Mouse (Mus musculus): ENCODE results near the gene Ranbp6.

Gene Ranbp6

DNA sequence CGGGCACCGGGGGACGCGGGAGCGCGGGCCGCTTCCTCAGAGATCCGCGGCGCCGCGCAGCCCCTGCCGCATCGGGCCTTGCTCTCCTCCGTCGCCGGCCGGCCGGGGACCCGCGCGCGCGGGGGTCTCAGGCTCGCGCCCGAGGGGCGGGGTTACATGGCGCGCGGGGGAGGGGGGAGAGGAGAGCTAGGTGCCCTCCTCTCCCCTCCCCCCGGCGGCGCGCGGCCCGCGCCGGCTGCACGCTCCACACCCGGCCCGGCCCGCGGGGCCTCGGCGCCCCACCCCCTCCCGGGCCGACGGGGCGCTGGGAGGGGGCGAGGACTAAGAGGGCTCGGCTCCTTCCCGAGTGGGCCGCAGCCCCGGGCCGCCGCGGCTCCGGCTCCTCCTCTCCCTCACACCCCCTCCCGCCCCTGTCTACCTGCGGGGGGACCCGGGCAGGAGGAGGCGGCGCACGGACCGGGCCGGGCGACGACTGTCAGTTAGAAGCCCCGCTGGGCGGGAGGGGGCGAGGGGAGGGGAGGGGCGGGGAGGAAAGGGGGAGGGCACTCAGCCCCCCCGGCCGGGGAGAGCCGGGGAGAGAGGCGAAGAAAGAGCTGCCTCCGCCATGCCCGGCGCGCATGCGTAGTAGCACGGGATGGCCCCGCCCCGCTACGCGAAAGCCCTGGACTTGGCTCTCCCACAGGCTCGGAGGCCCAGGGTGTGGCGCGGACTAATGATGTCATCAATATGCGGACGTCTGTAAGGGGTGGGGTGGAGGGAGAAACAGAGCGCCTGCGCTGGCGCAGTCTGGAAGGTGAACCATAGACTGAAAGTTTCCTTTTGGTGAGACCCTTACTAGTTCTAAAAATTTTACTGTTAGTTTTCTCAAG, 6.6 kb downstream of the Ranbp6 start, which contains the start of gene 9930021J03Rik:
Gene 9930021J03Rik, minus strand, starts transcription at position 73 of the 869 bp plus-strand sequence.
- DNase-seq (ENCODE audit: low read depth, low spot score), result peak; percentile 97

DNA sequence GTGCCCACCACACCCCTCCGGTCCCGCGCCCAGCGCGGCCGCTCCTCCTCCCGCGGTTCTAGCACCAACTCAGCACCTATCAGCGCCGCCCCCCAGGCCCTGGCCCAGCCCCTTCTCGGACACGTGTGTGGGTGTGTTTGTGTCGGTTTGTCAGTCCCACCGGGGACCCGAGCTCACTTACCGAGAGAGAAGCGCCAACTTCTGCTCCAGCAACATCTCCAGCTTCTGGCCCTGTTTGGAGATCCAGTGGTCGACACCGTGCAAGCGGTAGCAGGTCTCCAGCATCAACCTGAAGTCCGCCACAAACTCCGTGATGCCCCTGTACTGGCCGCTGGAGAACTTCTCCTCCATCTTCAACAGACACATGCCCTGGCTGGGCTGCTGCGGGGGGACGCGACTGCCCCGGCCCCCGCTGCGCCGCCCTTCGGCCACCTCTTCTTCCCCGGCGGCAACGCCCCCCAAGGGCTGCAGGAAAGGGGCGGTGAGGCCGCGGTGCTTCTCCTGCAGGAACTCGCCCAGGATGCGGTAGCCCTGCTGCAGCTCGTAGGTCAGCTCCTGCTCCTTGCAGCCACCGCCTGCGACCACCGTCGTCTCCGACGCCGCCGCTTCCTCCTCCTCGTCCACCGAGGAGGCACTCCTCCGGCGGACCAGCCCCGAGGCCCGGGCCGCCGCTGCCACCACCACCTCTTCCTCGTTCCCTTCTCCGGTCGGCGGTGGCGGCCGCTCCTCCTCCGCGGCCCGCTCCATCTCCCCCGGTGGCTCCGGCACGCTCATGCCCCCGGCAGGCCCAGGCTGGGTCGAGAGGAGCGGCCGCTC, 7.5 kb downstream of the Ranbp6 start:
- no peak for DNase-seq (ENCODE audit: low read depth, low spot score)

DNA sequence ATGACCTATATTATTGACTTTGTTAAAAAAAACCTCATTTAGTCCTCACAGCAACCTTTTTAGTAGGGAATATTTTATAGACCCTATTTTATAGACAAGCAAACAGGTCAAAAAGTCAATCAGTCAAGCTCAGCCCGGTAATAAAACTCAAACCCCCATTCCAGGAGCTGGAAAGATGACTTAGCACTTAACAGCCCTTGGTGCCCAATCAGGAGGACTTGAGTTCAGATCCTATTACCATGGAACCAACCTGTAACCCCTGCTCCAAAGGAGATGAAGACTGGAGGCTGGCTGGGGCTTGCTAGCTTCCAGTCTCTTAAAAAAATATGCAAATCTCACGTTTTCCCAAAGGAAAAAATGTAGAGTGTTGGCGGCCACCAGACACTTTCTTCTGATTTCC, 8.8 kb downstream of the Ranbp6 start:
- no peak for DNase-seq (ENCODE audit: low read depth, low spot score)

DNA sequence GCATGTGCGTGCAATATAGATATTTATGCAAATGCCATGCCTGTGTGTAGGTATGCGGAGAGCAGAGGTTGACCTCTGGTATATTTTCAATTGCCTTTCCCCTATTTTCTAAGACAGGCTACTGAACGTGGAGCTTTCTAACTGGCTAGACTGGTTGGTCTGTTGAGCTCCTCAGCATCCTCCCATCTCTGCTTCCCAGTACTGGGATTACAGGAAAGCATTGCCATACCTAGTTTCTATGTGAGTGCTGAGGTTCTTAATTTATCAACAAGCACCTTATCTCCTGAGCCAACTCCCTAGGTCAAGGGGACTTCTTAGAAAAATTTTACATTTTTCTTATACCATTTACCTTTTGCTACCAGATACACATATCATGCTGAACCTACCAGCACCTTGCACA, 15.4 kb downstream of the Ranbp6 start:
- DNase-seq (ENCODE audit: low read depth, low spot score), result no peak

- DNase-seq (ENCODE audit: low read depth, low spot score), result no peak
Measured at GRCm38 (mm10) chr19:29787997-29788396, 24.8 kb downstream of the Ranbp6 start.

DNA sequence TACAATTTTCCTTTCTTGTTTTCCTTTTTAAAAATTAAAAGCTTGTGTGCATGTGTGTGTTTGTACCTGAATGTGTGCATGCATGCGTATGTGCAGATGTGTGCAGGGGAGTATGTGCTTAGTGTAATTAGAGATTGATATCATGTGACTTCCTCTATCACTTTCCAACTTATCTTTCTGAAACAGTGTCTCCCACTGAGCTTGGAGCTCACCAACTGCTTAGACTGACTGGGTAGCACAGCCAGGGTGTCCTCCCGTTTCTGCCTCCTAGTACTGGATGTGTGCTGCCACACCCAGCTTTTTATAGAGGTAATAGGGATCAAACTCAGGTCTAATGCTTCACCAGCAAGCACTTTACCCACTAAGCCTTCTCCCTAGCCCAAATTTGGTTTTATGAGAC, 29.9 kb downstream of the Ranbp6 start:
- no peak for DNase-seq (ENCODE audit: low read depth, low spot score)

All from telencephalon, adult 2 months (tissue).